Mouse (Mus musculus): ENCODE measurements around the gene Crip1.
"Not testable (repeated sequence)": the region's sequence is repeated elsewhere in the genome, so short reads cannot be mapped to it uniquely, and the experiment has no call there.

The Crip1 gene

DNA sequence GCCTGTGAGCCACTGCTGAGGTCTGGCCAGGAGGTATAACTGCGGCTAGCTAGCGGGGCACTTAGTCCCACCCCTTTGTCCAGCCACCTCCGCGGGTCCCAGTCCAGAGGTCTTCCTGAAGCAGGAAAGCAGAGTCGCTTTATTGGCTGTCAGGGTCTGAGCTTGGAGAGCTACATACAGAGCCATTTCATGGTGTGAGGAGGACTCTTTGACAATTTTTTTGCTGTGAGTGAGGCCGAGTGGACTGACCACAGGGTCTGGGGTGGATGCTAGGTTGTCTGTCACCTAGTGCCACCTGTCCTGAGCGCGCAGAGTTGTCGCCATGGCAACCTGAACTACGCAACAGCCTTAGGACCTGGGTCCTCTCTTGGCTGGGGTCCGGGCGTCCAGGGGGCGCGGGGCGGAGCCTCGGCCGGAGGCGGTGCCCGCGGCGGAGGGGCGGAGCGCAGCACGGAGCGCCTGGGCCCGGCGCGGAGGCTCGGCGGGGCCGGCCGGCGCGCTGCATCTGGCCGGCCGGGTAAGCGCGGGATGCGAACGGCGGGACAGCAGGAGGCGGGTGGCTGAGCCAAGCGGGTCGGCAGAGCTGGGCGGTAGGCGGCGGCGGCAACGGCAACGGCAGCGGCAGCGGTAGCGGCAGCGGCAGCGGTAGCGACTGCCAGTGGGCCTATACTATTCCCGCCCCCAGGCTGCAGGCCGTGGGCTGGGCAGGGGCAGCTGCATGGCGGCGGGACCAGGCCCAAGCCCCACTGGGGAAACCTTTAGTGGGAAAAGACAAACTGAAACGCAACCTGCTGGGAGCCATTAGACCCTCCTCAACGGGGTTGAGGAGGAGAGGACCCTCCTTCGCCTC, 39.6 kb downstream of the Crip1 start, which contains the start of gene Tmem121:
Tmem121 (plus strand) TSS at position 489 of the 850 bp plus-strand sequence.
- peak in 1 of 2 experiments; percentile 21 for DNase-seq (ENCODE audit: low spot score in 2 of 2)

DNA sequence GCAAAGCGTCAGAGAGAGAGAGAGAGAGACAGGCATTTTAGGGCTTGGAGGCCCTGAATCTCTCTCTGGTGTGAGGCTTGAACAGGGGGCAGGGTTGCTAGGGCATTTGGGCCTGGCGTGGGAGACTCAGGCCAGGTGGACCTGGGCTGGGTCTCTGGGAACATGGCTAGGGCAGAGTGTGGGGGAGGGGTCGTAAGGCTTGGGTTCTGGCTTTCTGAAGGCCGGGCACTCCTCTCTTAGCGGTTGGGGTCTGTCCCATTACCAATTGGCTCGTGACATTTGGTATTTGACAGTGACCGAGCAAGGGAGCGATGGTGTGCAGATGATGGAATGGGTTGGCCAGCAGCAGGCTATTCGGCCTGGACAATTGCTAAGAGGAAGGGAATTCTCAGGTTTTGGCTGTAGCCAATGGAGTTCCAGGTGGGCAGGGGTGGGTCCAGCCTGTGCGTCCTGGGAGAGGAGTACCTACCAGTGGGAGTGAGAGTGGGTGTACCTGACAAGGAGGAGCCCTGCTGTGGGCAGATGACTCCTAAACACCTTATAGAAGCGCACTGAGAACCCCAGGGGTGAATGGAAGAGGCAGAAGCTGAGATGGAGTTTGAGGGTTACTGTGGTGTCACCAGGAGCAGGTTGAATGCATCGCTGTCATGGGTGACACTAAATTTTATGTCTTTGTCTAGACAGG, 40.4 kb downstream of the Crip1 start:
- no peak for DNase-seq (ENCODE audit: low spot score in 2 of 2)

DNA sequence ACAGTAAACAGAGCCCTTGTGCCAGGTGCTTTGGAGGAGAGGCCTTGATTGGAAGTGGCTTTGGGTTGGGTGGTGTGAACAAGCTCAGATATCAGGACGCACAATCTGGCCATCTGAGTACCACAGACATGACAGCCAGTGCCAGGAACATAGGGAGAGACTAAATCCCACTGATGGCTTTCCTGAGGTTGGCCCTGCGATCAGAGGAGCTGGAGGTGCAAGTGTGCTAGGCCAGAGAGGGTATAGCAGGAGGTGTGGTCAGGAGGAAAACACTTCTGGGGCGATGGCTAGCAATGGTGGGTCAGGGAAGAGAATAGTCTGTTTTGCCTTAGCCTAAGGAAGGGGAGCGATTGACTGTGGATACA, 40.9 kb downstream of the Crip1 start:
- no peak for DNase-seq (ENCODE audit: low spot score in 2 of 2)

DNA sequence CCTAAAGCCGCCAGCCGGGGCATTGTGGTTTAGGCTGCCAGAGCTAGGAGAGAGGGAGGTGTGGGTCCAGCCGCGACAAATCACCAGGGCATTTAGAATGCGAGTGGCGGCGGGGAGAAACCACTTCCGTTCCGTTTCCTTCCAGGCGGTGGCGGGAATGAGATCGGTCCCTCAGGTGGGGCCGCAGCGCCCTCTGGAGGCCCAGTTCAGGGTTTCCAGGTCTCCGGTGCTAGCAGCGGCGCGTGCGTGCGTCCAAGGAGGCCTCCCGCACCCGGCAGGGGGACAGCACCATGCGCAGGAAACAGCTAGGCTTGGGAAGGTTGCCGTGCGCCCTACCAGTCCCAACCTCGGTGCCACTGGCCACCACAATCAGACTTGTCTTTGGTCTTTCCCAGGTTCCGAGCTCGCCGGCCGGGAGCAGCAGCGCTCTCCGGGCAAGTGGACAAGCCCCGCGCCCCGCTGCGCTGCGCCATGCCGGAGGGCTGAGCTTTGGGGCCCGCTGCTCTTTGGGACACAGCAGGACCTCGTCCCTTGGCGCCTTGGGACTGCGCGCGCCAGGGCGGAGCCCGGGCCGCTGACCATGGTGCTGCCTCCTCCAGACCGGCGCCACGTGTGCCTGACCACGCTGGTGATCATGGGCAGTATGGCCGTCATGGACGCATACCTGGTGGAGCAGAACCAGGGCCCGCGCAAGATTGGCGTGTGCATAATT, 41.6 kb downstream of the Crip1 start:
- DNase-seq (ENCODE audit: low spot score in 2 of 2): peak; percentile 73 to 80

DNA sequence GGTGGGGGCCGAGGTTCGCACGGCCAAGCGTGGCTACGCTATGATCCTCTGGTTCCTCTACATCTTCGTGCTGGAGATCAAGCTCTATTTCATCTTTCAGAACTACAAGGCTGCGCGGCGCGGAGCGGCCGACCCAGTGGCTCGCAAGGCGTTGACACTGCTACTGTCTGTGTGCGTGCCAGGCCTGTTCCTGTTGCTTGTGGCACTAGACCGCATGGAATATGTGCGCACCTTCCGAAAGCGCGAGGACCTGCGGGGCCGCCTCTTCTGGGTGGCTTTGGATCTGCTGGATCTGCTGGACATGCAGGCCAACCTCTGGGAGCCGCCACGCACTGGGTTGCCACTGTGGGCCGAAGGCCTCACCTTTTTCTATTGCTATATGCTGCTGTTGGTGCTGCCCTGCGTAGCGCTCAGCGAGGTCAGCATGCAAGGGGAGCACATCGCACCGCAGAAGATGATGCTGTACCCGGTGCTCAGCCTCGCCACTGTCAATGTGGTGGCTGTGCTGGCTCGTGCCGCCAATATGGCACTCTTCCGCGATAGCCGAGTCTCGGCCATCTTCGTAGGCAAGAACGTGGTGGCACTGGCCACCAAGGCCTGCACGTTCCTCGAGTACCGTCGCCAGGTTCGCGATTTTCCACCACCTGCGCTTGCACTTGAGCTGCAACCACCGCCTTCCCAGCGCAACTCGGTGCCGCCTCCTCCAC, 42.4 kb downstream of the Crip1 start:
- no peak for DNase-seq (ENCODE audit: low spot score in 2 of 2)

DNA sequence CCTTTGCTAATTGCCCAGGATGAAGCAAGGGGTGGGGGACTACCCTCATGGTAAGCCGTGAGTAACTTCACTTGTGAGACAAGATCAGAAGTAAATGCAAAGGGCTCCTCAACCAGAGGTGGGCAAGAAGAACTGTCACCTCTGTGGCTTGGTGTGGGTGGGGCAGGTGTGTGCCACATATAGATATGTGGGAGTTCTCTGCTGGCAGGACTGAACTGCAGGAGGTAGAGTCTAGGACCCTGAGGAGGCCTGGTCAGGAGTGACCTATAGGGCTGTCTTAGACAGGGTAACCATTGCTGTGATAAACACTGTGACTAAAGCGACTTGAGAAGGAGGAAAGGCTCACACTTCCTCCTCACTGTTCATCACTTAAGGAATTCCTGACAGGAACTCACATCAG, 47.3 kb downstream of the Crip1 start:
- no peak for DNase-seq (ENCODE audit: low spot score in 2 of 2)

DNA sequence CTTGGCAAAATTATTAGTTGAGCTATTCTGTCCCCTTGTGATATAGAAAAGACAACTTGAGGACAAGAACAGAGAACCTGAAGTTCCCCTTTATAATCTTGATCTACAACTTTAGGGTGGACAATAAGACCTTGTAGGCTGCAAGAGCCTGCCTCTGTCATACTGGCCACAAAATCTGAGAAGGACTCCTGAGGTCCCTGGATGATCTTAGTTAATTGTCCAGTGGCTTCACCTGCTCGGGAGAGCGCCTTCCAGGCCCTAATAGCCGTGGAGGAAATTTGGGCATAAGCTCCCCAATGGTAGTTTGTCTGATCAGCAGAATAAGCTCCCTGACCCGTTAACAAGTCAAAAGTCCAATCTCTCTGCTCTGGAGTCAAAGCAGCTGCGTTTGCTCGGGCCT, 53.0 kb downstream of the Crip1 start:
- DNase-seq (ENCODE audit: low spot score in 2 of 2): not testable (repeated sequence)

DNA sequence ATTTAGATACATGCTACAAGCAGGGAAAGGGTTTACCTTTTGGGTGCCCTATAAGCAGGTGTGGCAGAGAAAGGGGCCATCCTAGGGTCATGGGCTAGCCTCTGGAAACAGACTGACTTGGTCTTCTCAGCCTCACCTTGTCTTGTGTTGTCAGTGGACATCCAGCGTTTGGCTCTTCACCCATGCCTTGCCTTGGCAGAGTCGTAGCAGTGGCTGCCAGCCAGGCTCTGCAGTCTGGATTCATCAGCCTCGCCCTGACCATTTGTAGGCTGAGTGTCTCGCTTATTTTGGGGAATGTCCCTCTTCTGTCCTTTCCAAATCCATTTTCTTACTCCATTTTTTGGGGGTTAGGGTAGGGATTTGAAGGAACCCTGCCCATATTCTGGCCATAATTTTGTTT, 55.2 kb downstream of the Crip1 start:
- no peak for DNase-seq (ENCODE audit: low spot score in 2 of 2)

DNA sequence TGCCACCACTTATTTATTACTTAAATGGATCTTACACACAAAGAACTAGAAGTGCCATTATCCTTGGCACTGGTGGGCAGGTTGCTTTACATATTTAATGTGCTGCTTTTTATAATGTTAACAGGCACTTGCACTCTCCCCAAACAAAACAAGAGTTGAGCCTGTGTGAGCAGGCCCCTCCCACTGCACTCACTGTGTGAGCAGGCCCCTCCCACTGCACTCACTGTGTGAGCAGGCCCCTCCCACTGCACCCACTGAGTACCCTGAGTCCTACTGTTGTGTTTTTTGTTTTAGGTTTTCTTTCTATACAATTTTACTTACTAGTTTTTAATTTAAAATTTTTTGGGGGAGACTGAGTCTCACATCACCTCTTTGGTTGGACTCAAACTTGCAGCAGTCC, 55.9 kb downstream of the Crip1 start:
- no peak for DNase-seq (ENCODE audit: low spot score in 2 of 2)
